8 mouse cellular contexts compared by ENCODE assay signal in the genomic region with DNA sequence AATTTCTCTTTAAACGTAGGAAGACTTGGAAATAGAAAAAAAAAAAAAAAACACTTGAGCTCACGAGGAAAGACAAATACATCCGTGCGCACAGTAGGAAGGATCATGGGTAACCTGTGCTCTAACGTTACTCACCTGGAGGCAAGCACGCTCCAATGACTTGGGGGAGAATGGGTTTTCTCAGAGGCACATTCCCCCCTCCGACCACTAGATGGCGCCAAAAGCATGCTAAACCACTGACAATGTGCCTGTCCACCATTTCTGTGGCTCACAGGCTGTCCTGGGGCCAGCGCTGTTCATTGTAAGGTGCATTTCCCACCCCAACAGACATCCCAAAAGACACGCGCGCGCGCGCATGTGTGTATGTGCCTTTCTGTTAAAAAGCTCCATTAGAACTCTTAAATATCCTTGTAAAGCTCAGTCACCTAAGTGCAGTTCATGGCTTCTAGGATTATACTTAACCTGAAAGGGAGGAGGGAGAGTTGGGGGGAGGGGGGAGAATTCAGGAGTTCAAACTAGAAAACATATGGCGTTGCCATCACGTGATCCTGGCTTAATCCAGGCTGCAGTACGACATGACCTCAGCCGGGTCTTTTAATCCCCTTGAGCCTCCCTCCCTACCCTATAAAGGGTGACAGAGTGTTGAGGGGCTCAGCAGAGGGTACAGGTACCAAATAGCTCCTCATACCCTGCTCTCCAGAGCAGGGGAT.
A peak's percentile ranks its signal among the peaks of the same experiment; 100 is the strongest.
DNase-seq lines count a peak whose midpoint lies in the region; ATAC-seq and TF ChIP-seq lines count a peak whose summit lies in the region.

No protein-coding gene starts in this region.

- no peaks in the 10 kb centered on the region for H3K9me3 ChIP-seq in forebrain, embryonic 11.5 days (ENCODE audit: control insufficient read depth, low read length)
- H3K9me3 ChIP-seq in heart, postnatal 0 days (replicated peaks; ENCODE audit: control insufficient read depth, low read length), result no peaks in the 10 kb centered on the region
- H3K9me3 ChIP-seq in liver, embryonic 14.5 days (ENCODE audit: control insufficient read depth, low read length), result no peaks in the 10 kb centered on the region
- no peaks in the 10 kb centered on the region for H3K9me3 ChIP-seq in neural tube, embryonic 14.5 days (ENCODE audit: control insufficient read depth, low read length)

- no peak overlapping the region for H3K9ac ChIP-seq in forebrain, embryonic 11.5 days (ENCODE audit: low read length)
- H3K9ac ChIP-seq in heart, postnatal 0 days (replicated peaks; ENCODE audit: low read depth, low read length), result no peak overlapping the region
- no peak overlapping the region for H3K9ac ChIP-seq in liver, embryonic 14.5 days (replicated peaks)
- H3K9ac ChIP-seq in neural tube, embryonic 14.5 days (replicated peaks; ENCODE audit: low read depth, low read length), result no peak overlapping the region; the same call in 1 of the 2 replicates

- peak; percentile 60 to 71 for DNase-seq in CD8-positive naive resting alpha-beta T cell, adult 2 months (ENCODE audit: low read depth in 2 of 2, low spot score in 2 of 2)
- peak; percentile 73 for DNase-seq in c-Kit-positive CD71-negative TER-119-negative erythroid progenitor cells, embryonic 14.5 days (ENCODE audit: low read depth)
- DNase-seq in forebrain, embryonic 11.5 days (ENCODE audit: low spot score), result peak; percentile 93
- peak; percentile 46 for DNase-seq in heart, postnatal 0 days (ENCODE audit: low spot score)
- DNase-seq in kidney, postnatal 36 days, result peak; percentile 78 to 87
- peak; percentile 36 to 38 (median 36) for DNase-seq in liver, embryonic 14.5 days (ENCODE audit: low read depth in 3 of 3, low spot score in 3 of 3)
- DNase-seq in testis, postnatal 10 days (ENCODE audit: low spot score), result peak; percentile 92

- no peak overlapping the region for H3K27ac ChIP-seq in forebrain, embryonic 11.5 days (ENCODE audit: low read depth, low read length)
- no peak overlapping the region for H3K27ac ChIP-seq in heart, postnatal 0 days (ENCODE audit: low read depth)
- H3K27ac ChIP-seq in liver, embryonic 14.5 days, result no peak overlapping the region
- peak overlapping the region; percentile 11; the same call in 1 of the 2 replicates for H3K27ac ChIP-seq in neural tube, embryonic 14.5 days (ENCODE audit: low read depth, low read length)

- H3K4me3 ChIP-seq in forebrain, embryonic 11.5 days (ENCODE audit: low read depth, low read length), result no peak overlapping the region
- H3K4me3 ChIP-seq in heart, postnatal 0 days (ENCODE audit: low read depth, low read length), result no peak overlapping the region
- no peak overlapping the region for H3K4me3 ChIP-seq in liver, embryonic 14.5 days (ENCODE audit: insufficient read depth in 1 of 2, low read depth in 2 of 2, low read length in 2 of 2)
- peak overlapping the region; percentile 15; the same call in 1 of the 2 replicates for H3K4me3 ChIP-seq in neural tube, embryonic 14.5 days (ENCODE audit: low read depth, low read length)

- TF ChIP-seq EP300 in heart, postnatal 0 days (IDR thresholded peaks at IDR 0.05; ENCODE audit: low read depth), result no peak
- TF ChIP-seq EP300 in liver, embryonic 14.5 days (IDR thresholded peaks at IDR 0.05; ENCODE audit: low read depth), result no peak

- peak; percentile 84 for ATAC-seq in forebrain, embryonic 11.5 days (replicated peaks; ENCODE audit: low FRiP score)
- ATAC-seq in heart, postnatal 0 days (ENCODE audit: insufficient read depth, low read depth), result peak; percentile 74
- ATAC-seq in liver, embryonic 14.5 days (ENCODE audit: insufficient read depth), result no peak
- peak; percentile 88 for ATAC-seq in neural tube, embryonic 14.5 days (ENCODE audit: low read depth)

- peak; percentile 95 for TF ChIP-seq CTCF in heart, postnatal 0 days (IDR thresholded peaks at IDR 0.05; ENCODE audit: low read depth)
- peak; percentile 97 for TF ChIP-seq CTCF in liver, embryonic 14.5 days (IDR thresholded peaks at IDR 0.05; ENCODE audit: low read depth)

- 5% methylated on average over 19 of the region's 19 CpGs for whole genome bisulfite sequencing in forebrain, embryonic 11.5 days
- 7% methylated on average over 19 of the region's 19 CpGs for WGBS in heart, postnatal 0 days
- WGBS in liver, embryonic 14.5 days (ENCODE audit: insufficient replicate concordance), result 6% methylated on average over 19 of the region's 19 CpGs
- 3% methylated on average over 19 of the region's 19 CpGs for WGBS in neural tube, embryonic 14.5 days

- peak overlapping the region; percentile 38; the same call in 1 of the 2 replicates for H3K4me2 ChIP-seq in forebrain, embryonic 11.5 days (ENCODE audit: low read depth, low read length, severe bottlenecking)
- no peak overlapping the region for H3K4me2 ChIP-seq in heart, postnatal 0 days (ENCODE audit: low read depth, low read length)
- no peak overlapping the region for H3K4me2 ChIP-seq in liver, embryonic 14.5 days (ENCODE audit: low read depth)
- H3K4me2 ChIP-seq in neural tube, embryonic 14.5 days (ENCODE audit: low read depth, low read length), result peak overlapping the region; percentile 49

- H3K27me3 ChIP-seq in forebrain, embryonic 11.5 days (ENCODE audit: control insufficient read depth, insufficient read depth, low read length), result no peaks in the 10 kb centered on the region
- H3K27me3 ChIP-seq in heart, postnatal 0 days (ENCODE audit: control insufficient read depth, insufficient read depth, low read length), result no peaks in the 10 kb centered on the region
- H3K27me3 ChIP-seq in liver, embryonic 14.5 days (ENCODE audit: control insufficient read depth, insufficient read depth, low read length), result no peaks in the 10 kb centered on the region
- no peaks in the 10 kb centered on the region for H3K27me3 ChIP-seq in neural tube, embryonic 14.5 days (ENCODE audit: control insufficient read depth, insufficient read depth, low read length)

- H3K4me1 ChIP-seq in forebrain, embryonic 11.5 days (replicated peaks; ENCODE audit: control insufficient read depth, insufficient read depth, low read length), result no peaks in the 10 kb centered on the region
- no peaks in the 10 kb centered on the region for H3K4me1 ChIP-seq in heart, postnatal 0 days (ENCODE audit: control insufficient read depth, insufficient read depth)
- no peaks in the 10 kb centered on the region for H3K4me1 ChIP-seq in liver, embryonic 14.5 days (replicated peaks; ENCODE audit: control insufficient read depth in 2 of 2, insufficient read depth in 2 of 2, low read length in 1 of 2)
- no peaks in the 10 kb centered on the region for H3K4me1 ChIP-seq in neural tube, embryonic 14.5 days (ENCODE audit: control insufficient read depth, insufficient read depth, low read length)

- no peaks in the 10 kb centered on the region for H3K36me3 ChIP-seq in forebrain, embryonic 11.5 days (ENCODE audit: control insufficient read depth, insufficient read depth, low read length)
- no peaks in the 10 kb centered on the region for H3K36me3 ChIP-seq in heart, postnatal 0 days (replicated peaks; ENCODE audit: control insufficient read depth, insufficient read depth, low read length)
- no peaks in the 10 kb centered on the region for H3K36me3 ChIP-seq in liver, embryonic 14.5 days (replicated peaks; ENCODE audit: control insufficient read depth, insufficient read depth, low read depth)
- no peaks in the 10 kb centered on the region for H3K36me3 ChIP-seq in neural tube, embryonic 14.5 days (ENCODE audit: control insufficient read depth, insufficient read depth, low read length)

Comparison
In these comparisons a context has a peak if more than half of its experiments do, and no peak if none do; other contexts are left out.
1. DNase-seq: peak in every context shown above with its lines; median percentile 93 in forebrain, embryonic 11.5 days; 92 in testis, postnatal 10 days; 82 in kidney, postnatal 36 days; 73 in c-Kit-positive CD71-negative TER-119-negative erythroid progenitor cells, embryonic 14.5 days; 66 in CD8-positive naive resting alpha-beta T cell, adult 2 months; 46 in heart, postnatal 0 days; 36 in liver, embryonic 14.5 days.
2. H3K4me2 ChIP-seq: peak in forebrain, embryonic 11.5 days (single experiment) and neural tube, embryonic 14.5 days (single experiment); none in heart, postnatal 0 days (single experiment) and liver, embryonic 14.5 days (single experiment).